In genomic region chr11:46276168-46276567, GRCm38 (mm10) we compare ENCODE assay signal across 12 mouse cellular contexts. TPM values are rescaled to one million over a fixed set of nuclear protein-coding genes. Genes with fewer than 3 reads are reported as not detected.
"Had no signal": no experiment of that assay in that cellular context is flagged by ENCODE, and none has a peak within 500 bp of the region (broad histone marks: within the 10 kb centered on the region; RNA-seq: fewer than 3 reads in every experiment).

No protein-coding gene starts in this region.

- DNase-seq: layer of hippocampus, postnatal 36 days had no signal

- H3K4me3 ChIP-seq: kidney, embryonic 15.5 days; limb, embryonic 15.5 days; liver, embryonic 12.5 days; megakaryocyte, embryonic 14.5 days; midbrain, embryonic 13.5 days; neural tube, embryonic 12.5 days had no signal

- H3K27me3 ChIP-seq: kidney, embryonic 15.5 days; limb, embryonic 15.5 days; liver, embryonic 12.5 days; megakaryocyte, embryonic 14.5 days; midbrain, embryonic 13.5 days; neural tube, embryonic 12.5 days had no signal

- H3K9me3 ChIP-seq: kidney, embryonic 15.5 days; limb, embryonic 15.5 days; liver, embryonic 12.5 days; megakaryocyte, embryonic 14.5 days; midbrain, embryonic 13.5 days; neural tube, embryonic 12.5 days had no signal

- H3K9ac ChIP-seq: kidney, embryonic 15.5 days; limb, embryonic 15.5 days; liver, embryonic 12.5 days; lung, embryonic 14.5 days; midbrain, embryonic 13.5 days; neural tube, embryonic 12.5 days had no signal

- H3K4me2 ChIP-seq: kidney, embryonic 15.5 days; limb, embryonic 15.5 days; liver, embryonic 12.5 days; lung, embryonic 14.5 days; midbrain, embryonic 13.5 days; neural tube, embryonic 12.5 days had no signal

- H3K36me3 ChIP-seq: kidney, embryonic 15.5 days; limb, embryonic 15.5 days had no signal

- H3K27ac ChIP-seq: kidney, embryonic 15.5 days; limb, embryonic 15.5 days; liver, embryonic 12.5 days; macrophage; neural tube, embryonic 12.5 days; stomach, postnatal 0 days had no signal

- H3K4me1 ChIP-seq: kidney, embryonic 15.5 days; limb, embryonic 15.5 days; liver, embryonic 12.5 days; midbrain, embryonic 13.5 days; neural tube, embryonic 12.5 days had no signal

RNA-seq across cellular contexts. Expression of gene Fndc9, which starts 40.8 kb away (rescaled TPM):
- polyA plus RNA-seq: large intestine, adult 2 months; liver, embryonic 12.5 days; liver, embryonic 16.5 days; lung, embryonic 14.5 days; macrophage had no signal
